Mouse (Mus musculus): ENCODE results near the gene Mafg. TPM values are rescaled to one million over a fixed set of nuclear protein-coding genes. Genes with fewer than 3 reads are reported as not detected.

The Mafg gene
- polyA plus RNA-seq, 2 experiments, result 26.1 to 56.9 TPM

- no peak for DNase-seq (ENCODE audit: low spot score)
- no peaks in the 10 kb centered on the region for H3K27me3 ChIP-seq (ENCODE audit: control insufficient read depth, insufficient read depth, low read length)
- no peak for ATAC-seq (ENCODE audit: low FRiP score, low read depth)
- peaks cover 21% of the 10 kb centered on the region for H3K4me1 ChIP-seq (ENCODE audit: control insufficient read depth, insufficient read depth, low read length)
- no peaks in the 10 kb centered on the region for H3K9me3 ChIP-seq (ENCODE audit: control insufficient read depth, low read length)
- peak overlapping the region; percentile 93 for H3K27ac ChIP-seq (replicated peaks; ENCODE audit: low read depth, low read length)
- no peak for TF ChIP-seq POLR2A (IDR thresholded peaks at IDR 0.05; ENCODE audit: borderline replicate concordance, extremely low read depth, insufficient read depth, insufficient read length)
- peak overlapping the region; percentile 96 for H3K4me2 ChIP-seq (replicated peaks; ENCODE audit: low read depth, low read length, severe bottlenecking)
- H3K36me3 ChIP-seq (ENCODE audit: control insufficient read depth, insufficient read depth, low read length), result peaks cover 55% of the 10 kb centered on the region
- peak overlapping the region; percentile 85 for H3K9ac ChIP-seq (ENCODE audit: low read depth, low read length, severe bottlenecking)
- H3K4me3 ChIP-seq (replicated peaks; ENCODE audit: low read length), result peak overlapping the region; percentile 82
- WGBS, result 69% methylated on average over 8 of the region's 8 CpGs
These were observed 51.0 kb downstream of the Mafg start for GRCm38 (mm10) chr11:120582268-120582981.

- peaks cover 21% of the 10 kb centered on the region for H3K4me1 ChIP-seq (ENCODE audit: control insufficient read depth, insufficient read depth, low read length)
- H3K27me3 ChIP-seq (ENCODE audit: control insufficient read depth, insufficient read depth, low read length), result no peaks in the 10 kb centered on the region
- peak within 1 kb of the TSS; percentile 85 for H3K9ac ChIP-seq (ENCODE audit: low read depth, low read length, severe bottlenecking)
- H3K36me3 ChIP-seq (ENCODE audit: control insufficient read depth, insufficient read depth, low read length), result peaks cover 54% of the 10 kb centered on the region
- no peaks in the 10 kb centered on the region for H3K9me3 ChIP-seq (ENCODE audit: control insufficient read depth, low read length)
- peak within 1 kb of the TSS; percentile 93 for H3K27ac ChIP-seq (replicated peaks; ENCODE audit: low read depth, low read length)
- peak within 1 kb of the TSS; percentile 82 for H3K4me3 ChIP-seq (replicated peaks; ENCODE audit: low read length)
- ATAC-seq (ENCODE audit: low FRiP score, low read depth), result peak; percentile 73
- TF ChIP-seq POLR2A (IDR thresholded peaks at IDR 0.05; ENCODE audit: borderline replicate concordance, extremely low read depth, insufficient read depth, insufficient read length), result peak; percentile 83; the same call in 1 of the 2 replicates
- peak; percentile 77 for DNase-seq (ENCODE audit: low spot score)
- H3K4me2 ChIP-seq (replicated peaks; ENCODE audit: low read depth, low read length, severe bottlenecking), result peak within 1 kb of the TSS; percentile 96
- 9% methylated on average over 56 of the region's 75 CpGs for WGBS
These were observed 51.7 kb downstream of the Mafg start, which contains the start of gene Arhgdia for GRCm38 (mm10) chr11:120581490-120582267. Arhgdia (minus strand) TSS chr11:120581624.

- ATAC-seq (ENCODE audit: low FRiP score, low read depth) (peak; percentile 38), DNase-seq (ENCODE audit: low spot score) (no peak)
- peak overlapping the region; percentile 85 for H3K9ac ChIP-seq (ENCODE audit: low read depth, low read length, severe bottlenecking)
- no peaks in the 10 kb centered on the region for H3K9me3 ChIP-seq (ENCODE audit: control insufficient read depth, low read length)
- peak overlapping the region; percentile 93 for H3K27ac ChIP-seq (replicated peaks; ENCODE audit: low read depth, low read length)
- 5% methylated on average over 21 of the region's 44 CpGs for WGBS
- TF ChIP-seq POLR2A (IDR thresholded peaks at IDR 0.05; ENCODE audit: borderline replicate concordance, extremely low read depth, insufficient read depth, insufficient read length), result no peak
- peaks cover 21% of the 10 kb centered on the region for H3K4me1 ChIP-seq (ENCODE audit: control insufficient read depth, insufficient read depth, low read length)
- H3K36me3 ChIP-seq (ENCODE audit: control insufficient read depth, insufficient read depth, low read length), result peaks cover 46% of the 10 kb centered on the region
- H3K4me2 ChIP-seq (replicated peaks; ENCODE audit: low read depth, low read length, severe bottlenecking), result peak overlapping the region; percentile 96
- H3K4me3 ChIP-seq (replicated peaks; ENCODE audit: low read length), result peak overlapping the region; percentile 82
- H3K27me3 ChIP-seq (ENCODE audit: control insufficient read depth, insufficient read depth, low read length), result no peaks in the 10 kb centered on the region
These were observed 52.5 kb downstream of the Mafg start for GRCm38 (mm10) chr11:120580871-120581331.

- peaks cover 21% of the 10 kb centered on the region for H3K4me1 ChIP-seq (ENCODE audit: control insufficient read depth, insufficient read depth, low read length)
- no peaks in the 10 kb centered on the region for H3K9me3 ChIP-seq (ENCODE audit: control insufficient read depth, low read length)
- TF ChIP-seq POLR2A (IDR thresholded peaks at IDR 0.05; ENCODE audit: borderline replicate concordance, extremely low read depth, insufficient read depth, insufficient read length), result no peak
- no peaks in the 10 kb centered on the region for H3K27me3 ChIP-seq (ENCODE audit: control insufficient read depth, insufficient read depth, low read length)
- H3K4me3 ChIP-seq (replicated peaks; ENCODE audit: low read length), result peak overlapping the region; percentile 82
- no peak for DNase-seq (ENCODE audit: low spot score)
- peak overlapping the region; percentile 93 for H3K27ac ChIP-seq (replicated peaks; ENCODE audit: low read depth, low read length)
- H3K4me2 ChIP-seq (replicated peaks; ENCODE audit: low read depth, low read length, severe bottlenecking), result peak overlapping the region; percentile 96
- no peak for ATAC-seq (ENCODE audit: low FRiP score, low read depth)
- peaks cover 40% of the 10 kb centered on the region for H3K36me3 ChIP-seq (ENCODE audit: control insufficient read depth, insufficient read depth, low read length)
- H3K9ac ChIP-seq (ENCODE audit: low read depth, low read length, severe bottlenecking), result peak overlapping the region; percentile 85
- WGBS, result 59% methylated on average over 7 of the region's 7 CpGs
These were observed 53.2 kb downstream of the Mafg start for GRCm38 (mm10) chr11:120580190-120580589.
